Mouse (Mus musculus) liver, embryonic 12.5 days (tissue): ENCODE results near the gene Wdr25. TPM values are rescaled to one million over a fixed set of nuclear protein-coding genes. Genes with fewer than 3 reads are reported as not detected.
"Not testable (repeated sequence)": the region's sequence is repeated elsewhere in the genome, so short reads cannot be mapped to it uniquely, and the experiment has no call there.

Experiments
- ATAC-seq: fragments of 200-750 bp; cut with Nextera tagmentation; 2 replicates; pipeline ENCODE4 v1.8.0; 2017; ENCODE audit warnings: moderate number of reproducible peaks, mild to moderate bottlenecking, moderate library complexity
- H3K27ac ChIP-seq: fragments of 300-500 bp; sonication (generic); 2 replicates; pipeline ENCODE4 v1.5.1; 2016; ENCODE audit warnings: mild to moderate bottlenecking
- H3K27me3 ChIP-seq: fragments of 300-500 bp; sonication (generic); replicated peaks from 2 replicates; pipeline ENCODE4 v1.6.1; 2016; ENCODE audit warnings: mild to moderate bottlenecking, moderate library complexity
- H3K36me3 ChIP-seq: fragments of 300-500 bp; sonication (generic); 2 replicates; pipeline ENCODE4 v1.6.1; 2016; ENCODE audit warnings: mild to moderate bottlenecking, moderate library complexity
- H3K4me1 ChIP-seq: fragments of 300-500 bp; sonication (generic); 2 replicates; pipeline ENCODE4 v1.6.1; 2016
- H3K4me2 ChIP-seq: fragments of 300-500 bp; sonication (generic); 2 replicates; pipeline ENCODE4 v1.6.1; 2016; ENCODE audit warnings: mild to moderate bottlenecking, moderate library complexity
- H3K4me3 ChIP-seq: fragments of 300-500 bp; sonication (generic); 2 replicates; pipeline ENCODE4 v1.5.1; 2016; ENCODE audit warnings: mild to moderate bottlenecking, moderate library complexity
- H3K9ac ChIP-seq: fragments of 300-500 bp; sonication (generic); 2 replicates; pipeline ENCODE4 v1.6.1; 2016; ENCODE audit warnings: mild to moderate bottlenecking, moderate library complexity
- H3K9me3 ChIP-seq: fragments of 300-500 bp; sonication (generic); replicated peaks from 2 replicates; pipeline ENCODE4 v1.6.1; 2016; ENCODE audit warnings: mild to moderate bottlenecking, moderate library complexity
- WGBS: fragments of 180-500 bp; shearing (Covaris S2); methylation state at CpG from one replicate; pipeline ENCODE4 v1.1.7; 2016; ENCODE audit not compliant: insufficient replicate concordance; 5-methylcytosine and 5-hydroxymethylcytosine counted together
- polyA plus RNA-seq: library from polyadenylated mRNA; unstranded; fragments of >200 nt; fragmentation: Nextera tagmentation; extraction: Ambion mirVana; gene quantifications from 2 replicates; pipeline ENCODE4 v1.2.1, GENCODE M21; 2016

Gene Wdr25
- polyA plus RNA-seq, result 5.2 and 5.3 TPM in 2 replicates

GRCm38 (mm10) chr12:108892989-108893714, at the start of gene Wdr25:
Gene Wdr25 (plus strand): TSS chr12:108893631.
- no peaks in the 10 kb centered on the region for H3K9me3 ChIP-seq
- WGBS, result 11% methylated on average over 12 of the region's 12 CpGs
- no peak for ATAC-seq
- H3K36me3 ChIP-seq, result peaks cover 31% of the 10 kb centered on the region
- peak within 1 kb of the TSS; percentile 81 for H3K9ac ChIP-seq
- H3K27me3 ChIP-seq, result no peaks in the 10 kb centered on the region
- peak within 1 kb of the TSS; percentile 53 for H3K27ac ChIP-seq
- H3K4me3 ChIP-seq, result peak within 1 kb of the TSS; percentile 89
- H3K4me1 ChIP-seq, result peaks cover 30% of the 10 kb centered on the region
- H3K4me2 ChIP-seq, result peak within 1 kb of the TSS; percentile 94

DNA sequence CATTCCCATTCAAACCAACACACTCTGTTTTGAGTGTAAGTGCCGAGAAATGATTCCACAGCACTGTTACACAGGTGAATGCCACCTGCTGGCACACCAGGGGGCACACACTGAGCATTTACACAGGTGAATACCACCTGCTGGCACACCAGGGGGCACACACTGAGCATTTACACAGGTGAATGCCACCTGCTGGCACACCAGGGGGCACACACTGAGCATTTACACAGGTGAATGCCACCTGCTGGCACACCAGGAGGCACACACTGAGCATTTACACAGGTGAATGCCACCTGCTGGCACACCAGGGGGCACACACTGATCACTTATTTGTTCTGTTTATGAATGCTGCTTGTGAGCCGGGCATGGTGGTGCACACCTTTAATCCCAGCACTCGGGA, 45.4 kb upstream of the Wdr25 start:
- H3K4me3 ChIP-seq, H3K27ac ChIP-seq, H3K9ac ChIP-seq, H3K4me2 ChIP-seq, H3K27me3 ChIP-seq, ATAC-seq, H3K9me3 ChIP-seq: not testable (repeated sequence)
- WGBS, result 82% methylated on average over 3 of the region's 3 CpGs
- peaks cover 19% of the 10 kb centered on the region for H3K36me3 ChIP-seq
- H3K4me1 ChIP-seq, result peaks cover 27% of the 10 kb centered on the region

DNA sequence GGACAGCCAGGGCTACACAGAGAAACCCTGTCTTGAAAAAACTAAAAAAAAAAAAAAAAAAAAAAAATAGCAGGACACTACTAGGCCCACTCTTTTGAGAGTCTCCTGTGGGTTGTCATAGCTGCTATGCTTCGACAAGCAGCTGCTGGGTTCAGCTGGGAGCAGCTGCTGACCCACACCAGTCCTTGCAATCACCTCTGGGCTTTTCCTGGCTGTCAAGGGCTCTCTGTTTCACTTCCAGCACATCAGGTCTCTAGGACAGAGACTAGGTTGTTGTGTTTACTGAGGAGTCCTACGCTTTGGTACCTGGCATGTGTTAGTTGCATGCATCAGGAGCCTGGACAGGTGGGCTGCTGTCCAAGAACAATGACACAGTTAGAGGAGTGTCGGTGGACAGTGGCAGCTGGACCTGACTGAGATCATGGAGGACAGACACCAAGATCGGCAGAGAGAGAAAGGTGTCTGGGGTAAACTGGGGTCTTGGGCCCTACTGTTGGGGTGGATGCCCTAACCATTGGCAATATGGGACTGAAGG, 43.9 kb upstream of the Wdr25 start:
- H3K4me1 ChIP-seq, result peaks cover 22% of the 10 kb centered on the region
- no peaks in the 10 kb centered on the region for H3K27me3 ChIP-seq
- no peaks in the 10 kb centered on the region for H3K9me3 ChIP-seq
- no peak for ATAC-seq
- 69% methylated on average over 4 of the region's 4 CpGs for WGBS
- peaks cover 8% of the 10 kb centered on the region; the same call in 1 of the 2 replicates for H3K36me3 ChIP-seq
- H3K9ac ChIP-seq, result no peak overlapping the region
- H3K27ac ChIP-seq, result no peak overlapping the region
- H3K4me3 ChIP-seq, result no peak overlapping the region
- no peak overlapping the region for H3K4me2 ChIP-seq

DNA sequence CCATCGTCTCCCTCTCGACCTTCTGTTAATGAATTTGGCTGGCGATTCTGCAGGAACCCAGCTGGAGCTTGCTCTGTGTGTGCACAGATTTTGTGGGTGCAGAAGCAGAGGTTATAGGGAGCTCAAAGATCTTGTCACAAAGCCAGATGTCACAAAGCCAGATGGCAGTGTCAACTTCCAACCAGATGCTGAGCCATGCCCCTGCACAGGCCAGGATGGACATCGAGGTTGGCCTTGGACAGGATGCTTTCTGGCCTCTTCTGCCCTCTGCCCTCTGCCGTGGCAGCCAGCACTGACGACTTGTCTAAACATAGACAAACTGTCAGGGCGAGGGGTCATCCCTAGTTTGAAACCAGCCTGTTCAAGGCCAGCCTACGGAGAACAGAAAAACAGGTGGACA, 43.3 kb upstream of the Wdr25 start:
- Histone ChIP-seq H3K4me3 (no peak overlapping the region), H3K27ac (no peak overlapping the region), H3K4me1 (peaks cover 21% of the 10 kb centered on the region), H3K4me2 (no peak overlapping the region), H3K9ac (no peak overlapping the region), H3K36me3 (peaks cover 2% of the 10 kb centered on the region; the same call in 1 of the 2 replicates), H3K27me3 (no peaks in the 10 kb centered on the region), H3K9me3 (no peaks in the 10 kb centered on the region)
- peak; percentile 45 for ATAC-seq
- WGBS, result 66% methylated on average over 8 of the region's 8 CpGs

GRCm38 (mm10) chr12:108850886-108851285, 42.5 kb upstream of the Wdr25 start:
- Histone ChIP-seq H3K4me1 (peaks cover 14% of the 10 kb centered on the region), H3K27me3 (no peaks in the 10 kb centered on the region), H3K36me3 (no peaks in the 10 kb centered on the region), H3K27ac (no peak overlapping the region), H3K9ac (no peak overlapping the region), H3K9me3 (no peaks in the 10 kb centered on the region), H3K4me3 (no peak overlapping the region), H3K4me2 (no peak overlapping the region)
- no peak for ATAC-seq
- 71% methylated on average over 8 of the region's 8 CpGs for WGBS

GRCm38 (mm10) chr12:108852822-108853221, 40.6 kb upstream of the Wdr25 start:
- Histone ChIP-seq H3K36me3 (no peaks in the 10 kb centered on the region), H3K9ac (no peak overlapping the region), H3K4me1 (peaks cover 13% of the 10 kb centered on the region), H3K9me3 (no peaks in the 10 kb centered on the region), H3K4me2 (no peak overlapping the region), H3K27ac (no peak overlapping the region), H3K27me3 (no peaks in the 10 kb centered on the region), H3K4me3 (no peak overlapping the region)
- no peak for ATAC-seq
- 71% methylated on average over 8 of the region's 8 CpGs for whole genome bisulfite sequencing

DNA sequence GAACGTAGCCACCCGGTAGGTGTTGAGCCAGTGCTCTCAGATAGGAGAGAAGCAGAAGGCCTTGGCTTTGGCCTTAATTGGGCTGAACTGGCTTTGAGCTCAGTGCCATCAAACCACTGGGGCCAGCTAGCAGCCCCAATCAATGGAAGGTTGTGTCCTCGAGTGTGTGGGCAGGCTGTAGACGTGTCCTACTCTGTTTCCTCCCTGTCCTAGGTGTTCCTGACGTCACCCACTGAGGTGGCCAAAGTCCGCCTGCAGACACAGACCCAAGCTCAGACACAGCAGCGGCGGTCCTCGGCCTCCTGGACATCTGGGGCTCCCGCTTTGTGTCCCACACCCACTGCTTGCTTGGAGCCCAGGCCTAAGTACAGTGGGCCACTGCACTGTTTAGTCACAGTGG, 38.4 kb upstream of the Wdr25 start:
- H3K27me3 ChIP-seq, result no peaks in the 10 kb centered on the region
- H3K4me3 ChIP-seq, result no peak overlapping the region
- no peak overlapping the region for H3K9ac ChIP-seq
- H3K36me3 ChIP-seq, result peaks cover 14% of the 10 kb centered on the region
- H3K4me2 ChIP-seq, result no peak overlapping the region
- no peaks in the 10 kb centered on the region for H3K9me3 ChIP-seq
- ATAC-seq, result no peak
- no peak overlapping the region for H3K27ac ChIP-seq
- WGBS, result 69% methylated on average over 10 of the region's 10 CpGs
- H3K4me1 ChIP-seq, result peaks cover 24% of the 10 kb centered on the region

- Histone ChIP-seq H3K27me3 (no peaks in the 10 kb centered on the region), H3K36me3 (peaks cover 25% of the 10 kb centered on the region), H3K4me3 (no peak overlapping the region), H3K4me1 (peaks cover 20% of the 10 kb centered on the region), H3K4me2 (no peak overlapping the region), H3K9ac (no peak overlapping the region), H3K9me3 (no peaks in the 10 kb centered on the region), H3K27ac (no peak overlapping the region)
- ATAC-seq, result no peak
- 74% methylated on average over 8 of the region's 8 CpGs for WGBS
These were observed 37.2 kb upstream of the Wdr25 start for GRCm38 (mm10) chr12:108856186-108856585.

GRCm38 (mm10) chr12:108857109-108857508, 36.3 kb upstream of the Wdr25 start:
- Histone ChIP-seq H3K9ac (no peak overlapping the region), H3K4me3 (no peak overlapping the region), H3K27me3 (no peaks in the 10 kb centered on the region), H3K4me2 (no peak overlapping the region), H3K4me1 (peaks cover 12% of the 10 kb centered on the region), H3K36me3 (peaks cover 34% of the 10 kb centered on the region), H3K9me3 (no peaks in the 10 kb centered on the region), H3K27ac (no peak overlapping the region)
- no peak for ATAC-seq
- WGBS, result 75% methylated on average over 7 of the region's 7 CpGs

DNA sequence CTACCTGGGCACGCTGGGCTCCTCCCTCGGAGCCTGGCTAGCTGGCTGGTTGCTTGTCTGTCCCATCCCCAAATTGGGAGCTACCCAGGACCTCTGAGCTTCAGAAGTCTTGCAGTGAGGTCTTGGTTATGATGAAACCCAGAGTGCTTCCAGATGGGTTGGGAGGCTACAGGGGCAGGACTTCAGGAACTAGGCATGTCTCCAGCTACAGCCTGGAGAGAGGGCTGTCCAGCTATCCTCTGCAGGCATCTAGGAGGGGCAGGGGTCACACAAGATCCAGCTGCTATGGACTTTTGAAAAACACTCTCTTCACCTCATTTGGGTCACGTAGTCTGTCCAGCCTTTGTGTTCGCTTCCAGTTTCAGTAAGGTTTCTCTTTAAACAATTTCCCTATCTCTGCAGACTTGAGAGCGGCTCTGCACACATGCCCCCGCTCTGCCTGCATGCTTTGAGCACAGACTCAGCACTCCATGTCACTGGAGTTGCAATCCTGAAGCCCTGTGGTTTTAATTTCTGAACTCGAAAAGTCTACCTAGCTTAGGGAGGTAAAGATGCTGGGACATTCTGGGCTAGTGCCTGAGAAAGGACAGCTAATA, 35.7 kb upstream of the Wdr25 start:
- Histone ChIP-seq H3K27ac (no peak overlapping the region), H3K4me1 (peaks cover 12% of the 10 kb centered on the region)
- WGBS, result 73% methylated on average over 7 of the region's 7 CpGs

GRCm38 (mm10) chr12:108858486-108858885, 34.9 kb upstream of the Wdr25 start:
- Histone ChIP-seq H3K9me3 (no peaks in the 10 kb centered on the region), H3K4me3 (no peak overlapping the region), H3K4me1 (peaks cover 12% of the 10 kb centered on the region), H3K4me2 (no peak overlapping the region), H3K9ac (no peak overlapping the region), H3K36me3 (peaks cover 48% of the 10 kb centered on the region), H3K27me3 (no peaks in the 10 kb centered on the region), H3K27ac (no peak overlapping the region)
- 62% methylated on average over 5 of the region's 5 CpGs for WGBS
- peak; percentile 45; the same call in 1 of the 2 replicates for ATAC-seq

More for the DNA sequence above, 35.7 kb upstream of the Wdr25 start:
- H3K27me3 ChIP-seq, result no peaks in the 10 kb centered on the region
- no peak overlapping the region for H3K4me3 ChIP-seq
- ATAC-seq, result no peak
- peaks cover 40% of the 10 kb centered on the region for H3K36me3 ChIP-seq
- H3K4me2 ChIP-seq, result no peak overlapping the region
- H3K9me3 ChIP-seq, result no peaks in the 10 kb centered on the region
- H3K9ac ChIP-seq, result no peak overlapping the region

DNA sequence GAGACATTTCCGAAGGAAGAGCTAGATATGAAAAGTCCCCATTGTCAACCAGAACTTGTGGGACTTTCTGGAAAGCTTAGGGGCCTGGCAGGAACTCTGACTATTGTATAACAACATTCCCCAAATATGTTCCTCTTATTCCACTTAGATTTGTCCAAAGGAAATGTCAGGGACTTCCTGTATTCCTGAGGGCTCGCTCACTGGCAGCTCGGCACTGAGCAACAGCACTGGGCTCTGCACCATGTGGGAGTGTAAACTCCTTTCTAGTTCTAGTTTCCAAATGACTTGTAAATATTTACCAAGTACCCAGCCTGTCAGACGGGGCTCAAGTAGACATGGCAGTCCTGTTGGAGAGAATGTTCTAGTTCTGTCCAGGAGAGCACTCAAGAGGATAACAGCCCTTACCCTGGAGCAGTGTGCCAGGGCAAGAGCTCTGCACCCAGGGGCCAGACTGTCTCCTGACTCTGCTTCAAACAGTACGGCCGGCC, 28.4 kb upstream of the Wdr25 start:
- WGBS, result 82% methylated on average over 6 of the region's 6 CpGs
- Histone ChIP-seq H3K4me3 (no peak overlapping the region), H3K4me2 (no peak overlapping the region), H3K9ac (no peak overlapping the region), H3K36me3 (peaks cover 98% of the 10 kb centered on the region), H3K9me3 (no peaks in the 10 kb centered on the region), H3K27ac (no peak overlapping the region), H3K27me3 (no peaks in the 10 kb centered on the region), H3K4me1 (no peaks in the 10 kb centered on the region)
- ATAC-seq, result no peak
